ENCODE assay signal across 8 mouse cellular contexts in genomic region chr2:26571826-26572225, GRCm38 (mm10). TPM values are rescaled to one million over a fixed set of nuclear protein-coding genes. Genes with fewer than 3 reads are reported as not detected.
DNase-seq lines count a peak whose midpoint lies in the region; ATAC-seq lines count a peak whose summit lies in the region.

No protein-coding gene starts in this region.

- no peak for ATAC-seq in hindbrain, embryonic 13.5 days (ENCODE audit: low FRiP score)
- ATAC-seq in hindbrain, embryonic 11.5 days (ENCODE audit: low FRiP score): no peak

- H3K36me3 ChIP-seq in hindbrain, embryonic 13.5 days: no peaks in the 10 kb centered on the region
- no peaks in the 10 kb centered on the region for H3K36me3 ChIP-seq in hindbrain, embryonic 11.5 days (ENCODE audit: control insufficient read depth, insufficient read depth, low read length)

- H3K9me3 ChIP-seq in hindbrain, embryonic 13.5 days: no peaks in the 10 kb centered on the region
- H3K9me3 ChIP-seq in hindbrain, embryonic 11.5 days (ENCODE audit: control insufficient read depth, low read length): no peaks in the 10 kb centered on the region

- H3K4me3 ChIP-seq in hindbrain, embryonic 13.5 days: no peak overlapping the region
- H3K4me3 ChIP-seq in hindbrain, embryonic 11.5 days (ENCODE audit: low read depth, low read length): no peak overlapping the region

- no peak overlapping the region for H3K9ac ChIP-seq in hindbrain, embryonic 13.5 days
- H3K9ac ChIP-seq in hindbrain, embryonic 11.5 days (ENCODE audit: low read depth, low read length): no peak overlapping the region

- peaks cover 21% of the 10 kb centered on the region for H3K4me1 ChIP-seq in hindbrain, embryonic 13.5 days (replicated peaks)
- H3K4me1 ChIP-seq in hindbrain, embryonic 11.5 days (replicated peaks; ENCODE audit: control insufficient read depth, insufficient read depth, low read length): no peaks in the 10 kb centered on the region

- H3K4me2 ChIP-seq in hindbrain, embryonic 13.5 days: no peak overlapping the region
- H3K4me2 ChIP-seq in hindbrain, embryonic 11.5 days (replicated peaks; ENCODE audit: low read depth, low read length): no peak overlapping the region

- no peaks in the 10 kb centered on the region for H3K27me3 ChIP-seq in hindbrain, embryonic 13.5 days
- no peaks in the 10 kb centered on the region for H3K27me3 ChIP-seq in hindbrain, embryonic 11.5 days (ENCODE audit: control insufficient read depth, insufficient read depth, low read length)

- WGBS in hindbrain, embryonic 13.5 days: 64% methylated on average over 5 of the region's 5 CpGs
- WGBS in hindbrain, embryonic 11.5 days: 68% methylated on average over 5 of the region's 5 CpGs

- H3K27ac ChIP-seq in hindbrain, embryonic 13.5 days: peak overlapping the region; percentile 49
- H3K27ac ChIP-seq in hindbrain, embryonic 11.5 days (ENCODE audit: low read depth, low read length): no peak overlapping the region

- DNase-seq in hindbrain, embryonic 11.5 days (ENCODE audit: low spot score): no peak
- DNase-seq in heart, adult 9 months (ENCODE audit: low spot score in 2 of 2): peak; percentile 81 to 91
- peak; percentile 78 for DNase-seq in kidney, postnatal 10 days
- peak; percentile 85 for DNase-seq in lung, postnatal 36 days
- no peak for DNase-seq in ovary, postnatal 36 days (ENCODE audit: low spot score)
- no peak for DNase-seq in retina, postnatal 1 day
- no peak for DNase-seq in right cerebral cortex, postnatal 4 days

RNA-seq across cellular contexts. Expression of gene Egfl7, which starts 8.0 kb away (rescaled TPM):
- 72.2 and 78.9 TPM in 2 replicates for polyA plus RNA-seq in hindbrain, embryonic 13.5 days (2015; fragmentation: Nextera tagmentation; extraction: Ambion mirVana)
- polyA plus RNA-seq in hindbrain, embryonic 11.5 days (2014; fragmentation: Nextera tagmentation; extraction: Ambion mirVana): 62.7 and 65.2 TPM in 2 replicates

RNA-seq across cellular contexts. Expression of gene Gm20532, which starts 14.6 kb away (rescaled TPM):
- polyA plus RNA-seq in hindbrain, embryonic 13.5 days (2015; fragmentation: Nextera tagmentation; extraction: Ambion mirVana): not detected in 2 replicates
- not detected in 2 replicates for polyA plus RNA-seq in hindbrain, embryonic 11.5 days (2014; fragmentation: Nextera tagmentation; extraction: Ambion mirVana)

RNA-seq across cellular contexts. Expression of gene Agpat2, which starts 32.4 kb away (rescaled TPM):
- polyA plus RNA-seq in hindbrain, embryonic 13.5 days (2015; fragmentation: Nextera tagmentation; extraction: Ambion mirVana): 6.8 and 7.0 TPM in 2 replicates
- polyA plus RNA-seq in hindbrain, embryonic 11.5 days (2014; fragmentation: Nextera tagmentation; extraction: Ambion mirVana): 7.3 and 7.5 TPM in 2 replicates

RNA-seq across cellular contexts. Expression of gene Notch1, which starts 55.4 kb away (rescaled TPM):
- 17.5 and 19.2 TPM in 2 replicates for polyA plus RNA-seq in hindbrain, embryonic 13.5 days (2015; fragmentation: Nextera tagmentation; extraction: Ambion mirVana)
- 48.9 and 66.8 TPM in 2 replicates for polyA plus RNA-seq in hindbrain, embryonic 11.5 days (2014; fragmentation: Nextera tagmentation; extraction: Ambion mirVana)

RNA-seq across cellular contexts. Expression of gene Fam69b, which starts 56.4 kb away (rescaled TPM):
- polyA plus RNA-seq in hindbrain, embryonic 13.5 days (2015; fragmentation: Nextera tagmentation; extraction: Ambion mirVana): 109 and 117 TPM in 2 replicates
- 38.4 and 45.5 TPM in 2 replicates for polyA plus RNA-seq in hindbrain, embryonic 11.5 days (2014; fragmentation: Nextera tagmentation; extraction: Ambion mirVana)

Comparison
In these comparisons a context has a peak if more than half of its experiments do, and no peak if none do; other contexts are left out.
1. DNase-seq: peak in heart, adult 9 months (2 of 2), kidney, postnatal 10 days (single experiment) and lung, postnatal 36 days (single experiment); none in hindbrain, embryonic 11.5 days (single experiment), ovary, postnatal 36 days (single experiment), retina, postnatal 1 day (single experiment) and right cerebral cortex, postnatal 4 days (single experiment).